Mouse (Mus musculus): ENCODE measurements at regions not wholly inside any gene's neighbourhood (a gene's known extent, or its start where the extent isn't known, plus 50 kb on each side); places are given as distances from the start of the nearest gene placed in this dataset.
"Not testable (repeated sequence)": the region's sequence is repeated elsewhere in the genome, so short reads cannot be mapped to it uniquely, and the experiment has no call there.

DNA sequence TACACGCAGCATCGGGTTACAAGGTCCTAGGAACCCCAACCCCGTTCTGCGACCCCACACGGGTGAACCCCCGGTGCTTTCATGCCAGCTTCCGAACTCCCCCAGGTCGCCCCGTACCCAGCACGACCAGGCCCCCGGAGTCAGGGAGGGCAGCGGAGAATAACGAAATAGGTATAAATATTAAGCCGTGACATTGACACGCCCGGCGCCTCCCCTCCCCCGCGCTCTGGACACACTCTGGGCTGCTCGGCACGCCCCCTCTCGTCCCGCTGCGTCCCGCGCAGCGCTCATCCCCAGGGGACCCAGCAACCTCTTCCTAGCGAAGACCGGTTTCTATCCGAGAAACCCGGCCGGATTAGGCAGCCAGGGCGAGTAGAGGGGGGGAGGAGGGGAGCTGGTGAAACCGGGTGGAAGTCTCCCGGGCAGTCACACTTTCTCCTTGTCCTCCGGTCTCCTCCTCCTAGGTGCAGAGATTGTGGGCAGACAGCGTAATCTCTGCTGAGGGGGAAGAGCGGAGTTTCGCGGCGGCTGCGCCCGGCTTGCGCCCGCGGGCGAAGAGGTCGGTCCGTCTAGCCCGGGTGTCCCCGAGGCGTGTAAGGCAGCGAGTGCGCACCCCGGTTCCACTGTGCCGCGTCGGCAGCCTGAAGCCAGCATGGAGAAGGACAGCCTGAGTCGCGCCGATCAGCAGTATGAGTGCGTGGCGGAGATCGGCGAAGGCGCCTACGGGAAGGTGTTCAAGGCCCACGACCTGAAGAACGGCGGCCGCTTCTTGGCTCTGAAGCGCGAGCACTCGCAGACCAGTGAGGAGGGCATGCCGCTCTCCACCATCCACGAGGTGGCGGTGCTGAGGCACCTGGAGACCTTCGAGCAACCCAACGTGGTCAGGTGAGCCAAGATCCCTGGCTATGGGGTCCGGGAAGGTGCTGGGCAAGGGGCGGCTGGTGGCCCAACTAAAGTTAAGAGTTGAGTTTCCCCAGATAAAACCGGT, 177.1 kb upstream of the Gdi2 start:
- DNase-seq = peak; percentile 34
- H3K4me1 ChIP-seq (ENCODE audit: insufficient read depth) = peaks cover 6% of the 10 kb centered on the region; the same call in 1 of the 2 replicates
- H3K27me3 ChIP-seq (ENCODE audit: insufficient read depth, low read length) = peaks cover 27% of the 10 kb centered on the region
- H3K4me3 ChIP-seq (ENCODE audit: low read depth, low read length) = peak overlapping the region; percentile 37
- peak overlapping the region; percentile 34 for H3K9ac ChIP-seq
- peak; percentile 67 for TF ChIP-seq CTCF (IDR thresholded peaks at IDR 0.05; ENCODE audit: low read depth)
- WGBS = 2% methylated on average over 82 of the region's 82 CpGs
- H3K4me2 ChIP-seq (ENCODE audit: low read depth) = peak overlapping the region; percentile 75
- no peaks in the 10 kb centered on the region for H3K36me3 ChIP-seq (ENCODE audit: insufficient read depth)
- H3K9me3 ChIP-seq (ENCODE audit: low read length) = no peaks in the 10 kb centered on the region
- peak; percentile 70 for ATAC-seq
- no peak overlapping the region for H3K27ac ChIP-seq (ENCODE audit: low read depth, low read length)

DNA sequence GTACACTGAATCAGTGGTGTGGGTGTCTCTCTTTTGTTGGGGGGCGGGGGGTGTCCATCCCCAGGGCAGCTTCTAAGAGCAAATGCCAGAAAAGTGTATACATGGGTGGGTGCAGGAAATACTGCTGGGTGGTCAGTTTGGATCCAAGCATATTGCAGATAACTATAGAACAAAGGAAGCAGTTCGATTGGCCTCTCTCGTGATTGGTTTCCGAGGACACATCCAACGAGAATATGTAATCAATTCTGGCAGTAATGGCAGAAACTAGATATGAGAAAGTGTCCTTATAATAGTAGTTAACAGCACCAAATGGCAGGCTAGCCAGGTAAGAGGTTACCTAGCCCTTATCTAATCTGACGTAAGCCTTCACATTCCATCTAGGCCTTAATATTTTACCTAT, 165.2 kb upstream of the Gdi2 start:
- DNase-seq (no peak), ATAC-seq (no peak)
- no peaks in the 10 kb centered on the region for H3K9me3 ChIP-seq (ENCODE audit: low read length)
- no peaks in the 10 kb centered on the region for H3K36me3 ChIP-seq (ENCODE audit: insufficient read depth)
- no peak for TF ChIP-seq CTCF (IDR thresholded peaks at IDR 0.05; ENCODE audit: low read depth)
- no peaks in the 10 kb centered on the region for H3K4me1 ChIP-seq (ENCODE audit: insufficient read depth)
- no peak overlapping the region for H3K4me2 ChIP-seq (ENCODE audit: low read depth)
- 78% methylated on average over 6 of the region's 6 CpGs for WGBS
- H3K27me3 ChIP-seq (ENCODE audit: insufficient read depth, low read length) = no peaks in the 10 kb centered on the region
- no peak overlapping the region for H3K4me3 ChIP-seq (ENCODE audit: low read depth, low read length)
- no peak overlapping the region for H3K9ac ChIP-seq
- H3K27ac ChIP-seq (ENCODE audit: low read depth, low read length) = no peak overlapping the region

DNA sequence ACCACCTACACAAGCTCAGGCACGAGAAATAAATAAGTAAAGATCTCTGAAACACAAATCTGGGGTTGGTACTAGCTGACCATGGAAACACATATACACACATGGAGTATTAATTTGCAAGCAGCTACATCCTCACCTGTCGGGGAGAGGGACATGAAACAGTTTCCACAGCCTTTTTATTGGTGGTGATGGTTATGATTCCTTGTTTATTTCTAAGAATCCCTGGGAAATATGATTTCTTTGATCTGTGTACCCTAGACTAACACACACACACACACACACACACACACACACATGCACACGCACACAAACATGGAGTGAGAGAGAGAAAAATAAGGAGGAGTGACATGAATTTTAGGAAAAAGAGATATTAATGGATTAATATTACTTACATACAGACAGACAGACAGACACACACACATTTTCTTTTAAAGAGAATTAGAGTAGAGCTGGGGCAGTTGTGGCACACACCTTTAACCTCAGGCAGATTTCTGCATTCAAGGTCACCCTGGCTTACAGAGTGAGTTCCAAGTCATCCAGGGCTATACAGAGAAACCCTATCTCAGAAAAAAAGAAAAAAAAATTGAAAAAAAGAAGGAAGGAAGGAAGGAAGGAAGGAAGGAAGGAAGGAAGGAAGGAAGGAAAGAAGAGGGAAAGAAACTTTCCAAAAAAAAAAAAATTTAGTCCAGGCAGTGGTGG, 164.2 kb upstream of the Gdi2 start:
- DNase-seq; H3K4me2 ChIP-seq (ENCODE audit: low read depth); H3K4me1 ChIP-seq (ENCODE audit: insufficient read depth); H3K9me3 ChIP-seq (ENCODE audit: low read length); H3K36me3 ChIP-seq (ENCODE audit: insufficient read depth); ATAC-seq; H3K27me3 ChIP-seq (ENCODE audit: insufficient read depth, low read length); H3K4me3 ChIP-seq (ENCODE audit: low read depth, low read length); H3K27ac ChIP-seq (ENCODE audit: low read depth, low read length); H3K9ac ChIP-seq: not testable (repeated sequence)
- WGBS = 56% methylated on average over 3 of the region's 3 CpGs

DNA sequence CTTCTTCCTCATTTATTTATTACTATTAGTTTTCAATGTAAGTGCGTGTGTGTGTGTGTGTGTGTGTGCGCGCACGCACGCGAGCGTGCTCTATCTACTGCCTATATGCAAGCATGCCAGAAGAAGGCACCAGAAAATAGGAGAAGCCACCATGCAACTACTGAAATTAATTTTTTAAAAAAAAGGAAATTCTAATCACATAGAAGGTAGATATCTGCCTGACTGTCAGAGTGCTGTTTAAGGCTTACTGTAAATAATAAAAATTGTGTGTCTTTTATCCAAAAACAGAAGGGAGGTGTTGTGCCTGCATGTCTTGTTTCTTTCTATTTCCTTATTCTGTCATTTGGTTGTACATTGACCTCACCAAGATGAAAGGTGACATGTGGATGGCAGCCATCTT, 163.1 kb upstream of the Gdi2 start:
- H3K36me3 ChIP-seq (ENCODE audit: insufficient read depth) = no peaks in the 10 kb centered on the region
- no peaks in the 10 kb centered on the region for H3K4me1 ChIP-seq (ENCODE audit: insufficient read depth)
- no peak overlapping the region for H3K27ac ChIP-seq (ENCODE audit: low read depth, low read length)
- TF ChIP-seq CTCF (IDR thresholded peaks at IDR 0.05; ENCODE audit: low read depth) = no peak
- no peak overlapping the region for H3K9ac ChIP-seq
- 95% methylated on average over 7 of the region's 7 CpGs for WGBS
- no peak for DNase-seq
- no peaks in the 10 kb centered on the region for H3K9me3 ChIP-seq (ENCODE audit: low read length)
- no peak for ATAC-seq
- H3K4me3 ChIP-seq (ENCODE audit: low read depth, low read length) = no peak overlapping the region
- H3K4me2 ChIP-seq (ENCODE audit: low read depth) = no peak overlapping the region
- H3K27me3 ChIP-seq (ENCODE audit: insufficient read depth, low read length) = no peaks in the 10 kb centered on the region

DNA sequence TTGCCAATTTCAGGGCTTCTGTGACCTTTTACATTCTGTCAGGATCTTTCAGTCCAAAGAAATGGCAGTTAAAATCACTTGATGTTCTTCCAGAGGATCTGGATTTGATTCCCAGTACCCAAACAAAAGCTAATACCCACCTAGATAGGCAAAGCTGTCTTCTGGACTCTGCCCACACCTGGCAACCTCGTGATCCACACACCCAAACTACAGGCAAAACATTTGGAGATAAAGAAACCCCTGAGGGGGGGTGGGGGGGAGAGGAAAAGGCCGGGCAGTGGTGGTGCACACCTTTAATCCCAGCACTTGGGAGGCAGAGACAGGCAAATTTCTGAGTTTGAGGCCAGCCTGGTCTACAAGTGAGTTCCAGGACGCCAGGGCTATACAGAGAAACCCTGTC, 160.1 kb upstream of the Gdi2 start:
- H3K4me3 ChIP-seq (ENCODE audit: low read depth, low read length); H3K9me3 ChIP-seq (ENCODE audit: low read length); H3K27ac ChIP-seq (ENCODE audit: low read depth, low read length); ATAC-seq; H3K9ac ChIP-seq; H3K36me3 ChIP-seq (ENCODE audit: insufficient read depth); H3K4me2 ChIP-seq (ENCODE audit: low read depth); DNase-seq; H3K27me3 ChIP-seq (ENCODE audit: insufficient read depth, low read length); H3K4me1 ChIP-seq (ENCODE audit: insufficient read depth): not testable (repeated sequence)
- WGBS = 64% methylated on average over 3 of the region's 3 CpGs

DNA sequence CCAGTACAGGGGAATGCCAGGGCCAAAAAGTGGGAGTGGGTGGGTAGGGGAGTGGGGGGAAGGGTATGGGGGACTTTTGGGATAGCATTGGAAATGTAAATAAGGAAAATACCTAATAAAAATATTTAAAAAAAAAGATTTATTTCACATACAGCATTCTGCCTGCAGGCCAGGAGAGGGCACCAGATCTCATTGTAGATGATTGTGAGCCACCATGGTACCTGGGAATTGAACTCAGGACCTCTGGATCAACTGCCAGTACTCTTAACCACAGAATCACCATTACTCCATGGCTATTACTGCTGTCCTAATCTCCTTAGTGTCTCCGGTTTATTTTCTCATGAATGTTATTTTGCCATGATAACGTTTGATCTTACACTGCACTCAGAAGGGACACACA, 132.1 kb upstream of the Gdi2 start:
- not testable (repeated sequence) for H3K9ac ChIP-seq; H3K27ac ChIP-seq (ENCODE audit: low read depth, low read length); H3K4me1 ChIP-seq (ENCODE audit: insufficient read depth); H3K4me2 ChIP-seq (ENCODE audit: low read depth); H3K4me3 ChIP-seq (ENCODE audit: low read depth, low read length); H3K36me3 ChIP-seq (ENCODE audit: insufficient read depth); ATAC-seq; H3K27me3 ChIP-seq (ENCODE audit: insufficient read depth, low read length); DNase-seq; H3K9me3 ChIP-seq (ENCODE audit: low read length)
- 80% methylated on average over 2 of the region's 2 CpGs for WGBS
